ENCODE assay signal across 9 mouse cellular contexts in the genomic region with DNA sequence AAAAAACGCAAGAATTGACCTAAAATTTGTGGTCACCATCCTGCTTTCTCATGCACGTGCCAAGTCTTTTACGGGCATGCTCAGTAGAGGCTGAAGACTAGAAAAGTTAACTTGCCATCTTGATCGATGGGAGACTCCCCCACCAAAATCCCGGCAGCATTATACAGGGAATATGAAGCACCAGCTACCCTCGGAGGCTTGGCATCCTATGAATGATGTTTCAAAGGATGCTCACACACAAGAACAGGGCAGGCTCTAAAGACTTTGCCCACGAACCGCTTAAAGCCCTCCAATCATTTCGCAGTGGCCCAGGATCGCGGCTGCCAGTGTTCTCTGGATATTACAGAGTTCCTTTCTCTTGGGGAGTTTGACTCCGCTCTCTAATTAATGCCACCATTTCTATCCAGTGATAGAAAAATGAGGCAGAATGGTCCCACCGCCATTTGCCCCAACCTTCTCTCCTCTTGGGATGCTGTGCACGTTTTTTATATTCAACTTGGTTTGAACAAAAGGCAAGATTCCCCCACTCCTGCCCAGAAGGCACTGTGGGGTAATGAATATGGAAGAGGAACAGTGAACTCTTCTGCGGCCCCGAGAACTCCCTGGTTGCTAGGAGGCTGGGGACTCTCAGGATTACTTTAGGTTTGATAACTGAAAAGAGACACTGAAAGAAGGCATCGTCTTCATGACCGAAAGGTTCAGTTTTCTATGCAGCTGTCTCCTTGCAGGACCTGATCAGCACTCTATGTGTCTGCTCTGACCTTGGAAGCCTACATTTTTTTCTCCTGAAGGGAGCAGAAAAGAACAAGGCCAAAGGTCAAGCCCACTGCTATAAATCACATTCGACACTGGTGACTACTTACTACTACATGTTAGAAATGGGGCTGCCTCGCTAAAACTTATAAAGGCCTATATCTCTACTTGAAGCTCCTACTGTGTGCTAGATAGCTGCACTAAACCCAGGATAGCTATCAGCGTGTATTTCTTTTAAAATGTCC.
DNase-seq lines count a peak whose midpoint lies in the region; ATAC-seq lines count a peak whose summit lies in the region.
"Had no signal": no experiment of that assay in that cellular context is flagged by ENCODE, and none has a peak within 500 bp of the region (broad histone marks: within the 10 kb centered on the region; RNA-seq: fewer than 3 reads in every experiment).

No protein-coding gene starts in this region.

- no peak for ATAC-seq in forebrain, embryonic 14.5 days
- ATAC-seq in limb, embryonic 12.5 days (ENCODE audit: insufficient number of reproducible peaks, insufficient read depth, low FRiP score, low TSS enrichment, low read depth): no peak
- no peak for ATAC-seq in neural tube, embryonic 12.5 days (ENCODE audit: low FRiP score, low read depth)

- H3K4me3 ChIP-seq in forebrain, embryonic 14.5 days (ENCODE audit: low read depth, low read length): peak overlapping the region; percentile 91
- no peak overlapping the region for H3K4me3 ChIP-seq in limb, embryonic 12.5 days (replicated peaks)
- peak overlapping the region; percentile 27 for H3K4me3 ChIP-seq in neural tube, embryonic 12.5 days
- H3K4me3 ChIP-seq: liver, embryonic 15.5 days had no signal

- H3K9me3 ChIP-seq in forebrain, embryonic 14.5 days (replicated peaks; ENCODE audit: control insufficient read depth, low read length): no peaks in the 10 kb centered on the region
- H3K9me3 ChIP-seq in limb, embryonic 12.5 days: no peaks in the 10 kb centered on the region
- H3K9me3 ChIP-seq in neural tube, embryonic 12.5 days: no peaks in the 10 kb centered on the region
- H3K9me3 ChIP-seq: liver, embryonic 15.5 days had no signal

- H3K27ac ChIP-seq in forebrain, embryonic 14.5 days (ENCODE audit: low read depth, low read length): peak overlapping the region; percentile 72
- no peak overlapping the region for H3K27ac ChIP-seq in limb, embryonic 12.5 days
- H3K27ac ChIP-seq in neural tube, embryonic 12.5 days: peak overlapping the region; percentile 51; the same call in 1 of the 2 replicates
- H3K27ac ChIP-seq: liver, embryonic 15.5 days had no signal

- H3K9ac ChIP-seq in forebrain, embryonic 14.5 days (ENCODE audit: low read length): peak overlapping the region; percentile 99
- no peak overlapping the region for H3K9ac ChIP-seq in limb, embryonic 12.5 days (replicated peaks)
- peak overlapping the region; percentile 40; the same call in 1 of the 2 replicates for H3K9ac ChIP-seq in neural tube, embryonic 12.5 days
- H3K9ac ChIP-seq: liver, embryonic 15.5 days had no signal

- DNase-seq in embryo, embryonic 11 days: peak; percentile 72
- DNase-seq in forebrain, embryonic 14.5 days (ENCODE audit: low spot score): peak; percentile 83
- no peak for DNase-seq in urinary bladder, postnatal 4 days (ENCODE audit: low spot score in 2 of 2)
- DNase-seq in kidney, postnatal 25 days: no peak
- no peak for DNase-seq in adrenal gland, postnatal 4 days (ENCODE audit: low spot score in 2 of 2)
- DNase-seq: cerebellum, postnatal 36 days had no signal

- peaks cover 49% of the 10 kb centered on the region for H3K4me1 ChIP-seq in forebrain, embryonic 14.5 days (ENCODE audit: control insufficient read depth, insufficient read depth, low read length)
- peaks cover 56% of the 10 kb centered on the region for H3K4me1 ChIP-seq in limb, embryonic 12.5 days (replicated peaks)
- peaks cover 59% of the 10 kb centered on the region for H3K4me1 ChIP-seq in neural tube, embryonic 12.5 days

- H3K36me3 ChIP-seq in forebrain, embryonic 14.5 days (ENCODE audit: control insufficient read depth, insufficient read depth, low read length): no peaks in the 10 kb centered on the region
- peaks cover 3% of the 10 kb centered on the region; the same call in 1 of the 2 replicates for H3K36me3 ChIP-seq in limb, embryonic 12.5 days
- no peaks in the 10 kb centered on the region for H3K36me3 ChIP-seq in neural tube, embryonic 12.5 days
- H3K36me3 ChIP-seq: liver, embryonic 15.5 days had no signal

- H3K27me3 ChIP-seq in forebrain, embryonic 14.5 days (replicated peaks; ENCODE audit: control insufficient read depth, insufficient read depth, low read length): no peaks in the 10 kb centered on the region
- no peaks in the 10 kb centered on the region for H3K27me3 ChIP-seq in limb, embryonic 12.5 days
- no peaks in the 10 kb centered on the region for H3K27me3 ChIP-seq in neural tube, embryonic 12.5 days (replicated peaks)

- H3K4me2 ChIP-seq in forebrain, embryonic 14.5 days (ENCODE audit: low read length): peak overlapping the region; percentile 80
- H3K4me2 ChIP-seq in limb, embryonic 12.5 days: peak overlapping the region; percentile 29
- H3K4me2 ChIP-seq in neural tube, embryonic 12.5 days (replicated peaks): peak overlapping the region; percentile 83
- H3K4me2 ChIP-seq: liver, embryonic 15.5 days had no signal

- WGBS in forebrain, embryonic 14.5 days: 11% methylated on average over 21 of the region's 21 CpGs
- 72% methylated on average over 21 of the region's 21 CpGs for WGBS in limb, embryonic 12.5 days
- 28% methylated on average over 21 of the region's 21 CpGs for WGBS in neural tube, embryonic 12.5 days

Comparison
In these comparisons a context has a peak if more than half of its experiments do, and no peak if none do; other contexts are left out.
1. DNase-seq: peak in embryo, embryonic 11 days (single experiment) and forebrain, embryonic 14.5 days (single experiment); none in urinary bladder, postnatal 4 days (0 of 2), kidney, postnatal 25 days (0 of 2) and adrenal gland, postnatal 4 days (0 of 2).
2. H3K4me2 ChIP-seq: peak in every context shown above with its lines; median percentile 83 in neural tube, embryonic 12.5 days; 80 in forebrain, embryonic 14.5 days; 29 in limb, embryonic 12.5 days.